Mouse (Mus musculus) monocyte, adult 5-6 weeks (primary cell): ENCODE data around the gene Tsks. TPM values are rescaled to one million over a fixed set of nuclear protein-coding genes. Genes with fewer than 3 reads are reported as not detected.

Experiments
- ATAC-seq: fragments of 153-309, 156-312 bp; replicated peaks from 2 replicates; pipeline ENCODE4 v1.8.0; 2017; ENCODE audit warnings: mild to moderate bottlenecking; ENCODE audit not compliant: low TSS enrichment, insufficient number of reproducible peaks, severe bottlenecking, poor library complexity, low FRiP score
- total RNA-seq: library from RNA; stranded (forward); fragments of 200-1000, 200-491, 200-594 nt; gene quantifications from 3 replicates; pipeline ENCODE4 v1.2.3, GENCODE M21; 2017

Gene Tsks
- not detected in 3 replicates for total RNA-seq

GRCm38 (mm10) chr7:44942904-44943303 is at the start of gene Tsks:
TSS of gene Tsks (plus strand) at chr7:44943204.
- no peak for ATAC-seq

GRCm38 (mm10) chr7:44894175-44894574 is 48.8 kb upstream of the Tsks start:
- no peak for ATAC-seq

GRCm38 (mm10) chr7:44895206-44895592 is 47.8 kb upstream of the Tsks start:
- no peak for ATAC-seq

GRCm38 (mm10) chr7:44895593-44896434 is 47.2 kb upstream of the Tsks start, which contains the start of gene Fuz:
TSS of gene Fuz (plus strand) at chr7:44896079.
- ATAC-seq, result peak; percentile 79

GRCm38 (mm10) chr7:44896499-44896898 is 46.5 kb upstream of the Tsks start:
- ATAC-seq, result no peak

- no peak for ATAC-seq
These were observed 44.4 kb upstream of the Tsks start for GRCm38 (mm10) chr7:44898607-44899006.

GRCm38 (mm10) chr7:44900632-44901031 is 42.4 kb upstream of the Tsks start:
- ATAC-seq, result no peak

GRCm38 (mm10) chr7:44901230-44901722 is 41.7 kb upstream of the Tsks start:
- ATAC-seq, result no peak

- no peak for ATAC-seq
These were observed 37.6 kb upstream of the Tsks start for GRCm38 (mm10) chr7:44905430-44905829.

- no peak for ATAC-seq
These were observed 34.1 kb upstream of the Tsks start for GRCm38 (mm10) chr7:44908706-44909476.

GRCm38 (mm10) chr7:44914396-44914795 is 28.6 kb upstream of the Tsks start:
- no peak for ATAC-seq

- no peak for ATAC-seq
These were observed 27.7 kb upstream of the Tsks start for GRCm38 (mm10) chr7:44915314-44915713.

GRCm38 (mm10) chr7:44916191-44916590 is 26.8 kb upstream of the Tsks start:
- ATAC-seq, result no peak

GRCm38 (mm10) chr7:44916881-44917280 is 26.1 kb upstream of the Tsks start:
- no peak for ATAC-seq

- ATAC-seq, result no peak
These were observed 24.8 kb upstream of the Tsks start for GRCm38 (mm10) chr7:44918219-44918618.

- no peak for ATAC-seq
These were observed 23.9 kb upstream of the Tsks start for GRCm38 (mm10) chr7:44919127-44919526.

- no peak for ATAC-seq
These were observed 20.5 kb upstream of the Tsks start for GRCm38 (mm10) chr7:44922530-44922929.

- ATAC-seq, result no peak
These were observed 17.5 kb upstream of the Tsks start for GRCm38 (mm10) chr7:44925468-44925867.

GRCm38 (mm10) chr7:44928570-44928969 is 14.4 kb upstream of the Tsks start:
- ATAC-seq, result no peak
